In genomic region chr4:155357601-155358000, GRCm38 (mm10) we compare ENCODE assay signal across 17 mouse cellular contexts. TPM values are rescaled to one million over a fixed set of nuclear protein-coding genes. Genes with fewer than 3 reads are reported as not detected.
DNase-seq lines count a peak whose midpoint lies in the region; ATAC-seq and TF ChIP-seq lines count a peak whose summit lies in the region.
"Had no signal": no experiment of that assay in that cellular context is flagged by ENCODE, and none has a peak within 500 bp of the region (broad histone marks: within the 10 kb centered on the region; RNA-seq: fewer than 3 reads in every experiment).

No protein-coding gene starts in this region.

- H3K9me3 ChIP-seq in forebrain, postnatal 0 days (ENCODE audit: low read length), result no peaks in the 10 kb centered on the region
- H3K9me3 ChIP-seq in forebrain, embryonic 11.5 days (ENCODE audit: control insufficient read depth, low read length), result no peaks in the 10 kb centered on the region
- H3K9me3 ChIP-seq in lung, postnatal 0 days (ENCODE audit: low read length), result no peaks in the 10 kb centered on the region
- H3K9me3 ChIP-seq: midbrain, embryonic 12.5 days; neural tube, embryonic 15.5 days had no signal

- 52% methylated on average over 2 of the region's 2 CpGs for WGBS in forebrain, postnatal 0 days
- 47% methylated on average over 2 of the region's 2 CpGs for WGBS in forebrain, embryonic 11.5 days
- WGBS in lung, postnatal 0 days, result 53% methylated on average over 2 of the region's 2 CpGs

- no peak for TF ChIP-seq EP300 in lung, postnatal 0 days (IDR thresholded peaks at IDR 0.05)

- H3K36me3 ChIP-seq in forebrain, postnatal 0 days (ENCODE audit: insufficient read depth), result no peaks in the 10 kb centered on the region
- H3K36me3 ChIP-seq in forebrain, embryonic 11.5 days (ENCODE audit: control insufficient read depth, insufficient read depth, low read length), result no peaks in the 10 kb centered on the region
- H3K36me3 ChIP-seq in lung, postnatal 0 days (ENCODE audit: insufficient read depth, low read length), result no peaks in the 10 kb centered on the region
- H3K36me3 ChIP-seq: midbrain, embryonic 12.5 days; neural tube, embryonic 15.5 days had no signal

- peaks cover 40% of the 10 kb centered on the region for H3K27me3 ChIP-seq in forebrain, postnatal 0 days (ENCODE audit: insufficient read depth, low read length)
- peaks cover 29% of the 10 kb centered on the region for H3K27me3 ChIP-seq in forebrain, embryonic 11.5 days (ENCODE audit: control insufficient read depth, insufficient read depth, low read length)
- peaks cover 14% of the 10 kb centered on the region; the same call in 1 of the 2 replicates for H3K27me3 ChIP-seq in lung, postnatal 0 days (replicated peaks; ENCODE audit: insufficient read depth, low read length)

- no peak overlapping the region for H3K4me3 ChIP-seq in forebrain, postnatal 0 days (ENCODE audit: low read depth, low read length)
- no peak overlapping the region for H3K4me3 ChIP-seq in forebrain, embryonic 11.5 days (ENCODE audit: low read depth, low read length)
- H3K4me3 ChIP-seq in lung, postnatal 0 days (ENCODE audit: low read depth, low read length), result no peak overlapping the region
- H3K4me3 ChIP-seq: midbrain, embryonic 12.5 days; neural tube, embryonic 15.5 days had no signal

- no peaks in the 10 kb centered on the region for H3K4me1 ChIP-seq in forebrain, postnatal 0 days (ENCODE audit: insufficient read depth)
- peaks cover 3% of the 10 kb centered on the region; the same call in 1 of the 2 replicates for H3K4me1 ChIP-seq in forebrain, embryonic 11.5 days (replicated peaks; ENCODE audit: control insufficient read depth, insufficient read depth, low read length)
- H3K4me1 ChIP-seq in lung, postnatal 0 days (ENCODE audit: insufficient read depth, low read depth, low read length), result no peaks in the 10 kb centered on the region

- H3K27ac ChIP-seq in forebrain, postnatal 0 days (ENCODE audit: low read depth, low read length), result no peak overlapping the region
- H3K27ac ChIP-seq in forebrain, embryonic 11.5 days (ENCODE audit: low read depth, low read length), result no peak overlapping the region
- no peak overlapping the region for H3K27ac ChIP-seq in lung, postnatal 0 days (ENCODE audit: low read length)
- H3K27ac ChIP-seq: midbrain, embryonic 12.5 days; neural tube, embryonic 15.5 days had no signal

- TF ChIP-seq CTCF in forebrain, postnatal 0 days (IDR thresholded peaks at IDR 0.05; ENCODE audit: low read depth), result peak; percentile 35; the same call in 1 of the 2 replicates
- TF ChIP-seq CTCF in lung, postnatal 0 days (IDR thresholded peaks at IDR 0.05), result peak; percentile 54

- no peak overlapping the region for H3K4me2 ChIP-seq in forebrain, postnatal 0 days (ENCODE audit: low read depth)
- H3K4me2 ChIP-seq in forebrain, embryonic 11.5 days (ENCODE audit: low read depth, low read length, severe bottlenecking), result no peak overlapping the region
- H3K4me2 ChIP-seq in lung, postnatal 0 days (replicated peaks; ENCODE audit: low read depth, low read length), result no peak overlapping the region
- H3K4me2 ChIP-seq: midbrain, embryonic 12.5 days; neural tube, embryonic 15.5 days had no signal

- ATAC-seq in forebrain, postnatal 0 days, result no peak
- ATAC-seq in forebrain, embryonic 11.5 days (replicated peaks; ENCODE audit: low FRiP score), result no peak
- ATAC-seq in lung, postnatal 0 days, result no peak

- H3K9ac ChIP-seq in forebrain, postnatal 0 days, result no peak overlapping the region
- H3K9ac ChIP-seq in forebrain, embryonic 11.5 days (ENCODE audit: low read length), result no peak overlapping the region
- H3K9ac ChIP-seq in lung, postnatal 0 days (replicated peaks; ENCODE audit: low read depth), result no peak overlapping the region
- H3K9ac ChIP-seq: midbrain, embryonic 12.5 days; neural tube, embryonic 15.5 days had no signal

- DNase-seq in forebrain, postnatal 0 days, result no peak
- DNase-seq in forebrain, embryonic 11.5 days (ENCODE audit: low spot score), result no peak
- no peak for DNase-seq in lung, postnatal 0 days (ENCODE audit: low spot score)
- DNase-seq in lung, postnatal 10 days, result no peak
- DNase-seq in R1 (ENCODE audit: low read depth, low spot score), result peak; percentile 71
- peak; percentile 18 for DNase-seq in retina, embryonic 14.5 days (ENCODE audit: low spot score)
- DNase-seq in adrenal gland, adult 8-10 months, result no peak
- DNase-seq in urinary bladder, postnatal 14 days (ENCODE audit: low spot score), result no peak
- DNase-seq: cerebellum, postnatal 25 days; gastrocnemius, postnatal 36 days; heart, postnatal 10 days; kidney, adult 9 months; right cerebral cortex, postnatal 25 days; thymus, postnatal 25 days had no signal

RNA-seq across cellular contexts. Expression of gene Prkcz, which starts 3.6 kb away (rescaled TPM):
- total RNA-seq in forebrain, postnatal 0 days (2014; rRNA removed), result 92.5 and 108 TPM in 2 replicates
- polyA plus RNA-seq in forebrain, postnatal 0 days (2015; fragmentation: Nextera tagmentation; extraction: Ambion mirVana), result 98.9 and 103 TPM in 2 replicates
- 16.5 and 20.8 TPM in 2 replicates for polyA plus RNA-seq in forebrain, embryonic 11.5 days (2014; fragmentation: Nextera tagmentation; extraction: Ambion mirVana)
- 23.4 and 33.7 TPM in 2 replicates for polyA plus RNA-seq in lung, postnatal 0 days (2015; fragmentation: Nextera tagmentation; extraction: Ambion mirVana)
- 10 to 100 TPM in 2 of 4 experiments, 1 to 10 TPM in 2; 9.1 to 13.9 (median 11.7) TPM for total RNA-seq in adrenal gland, adult 8-10 months (2022)

RNA-seq across cellular contexts. Expression of gene Gabrd, which starts 40.3 kb away (rescaled TPM):
- 6.1 and 7.1 TPM in 2 replicates for total RNA-seq in forebrain, postnatal 0 days (2014; rRNA removed)
- polyA plus RNA-seq in forebrain, postnatal 0 days (2015; fragmentation: Nextera tagmentation; extraction: Ambion mirVana), result 3.8 and 5.1 TPM in 2 replicates
- polyA plus RNA-seq in forebrain, embryonic 11.5 days (2014; fragmentation: Nextera tagmentation; extraction: Ambion mirVana), result not detected in 2 replicates
- 0.24 and 0.68 TPM in 2 replicates for polyA plus RNA-seq in lung, postnatal 0 days (2015; fragmentation: Nextera tagmentation; extraction: Ambion mirVana)
- under 1 TPM in 3 of 4 experiments, not detected in 1; 0.17 to 0.40 (median 0.24) TPM for total RNA-seq in adrenal gland, adult 8-10 months (2022)
- total RNA-seq: heart, postnatal 10 days had no signal
- polyA plus RNA-seq: liver, embryonic 16.5 days; midbrain, embryonic 12.5 days had no signal

RNA-seq across cellular contexts. Expression of gene Cfap74, which starts 51.4 kb away (rescaled TPM):
- 7.2 and 10.8 TPM in 2 replicates for total RNA-seq in forebrain, postnatal 0 days (2014; rRNA removed)
- polyA plus RNA-seq in forebrain, postnatal 0 days (2015; fragmentation: Nextera tagmentation; extraction: Ambion mirVana), result 5.1 and 6.6 TPM in 2 replicates
- polyA plus RNA-seq in forebrain, embryonic 11.5 days (2014; fragmentation: Nextera tagmentation; extraction: Ambion mirVana), result 8.7 and 9.1 TPM in 2 replicates
- polyA plus RNA-seq in lung, postnatal 0 days (2015; fragmentation: Nextera tagmentation; extraction: Ambion mirVana), result 1.4 and 1.5 TPM in 2 replicates
- 1 to 10 TPM; 1.0 to 3.4 (median 1.4) TPM for total RNA-seq in adrenal gland, adult 8-10 months (2022)

Comparison
In these comparisons a context has a peak if more than half of its experiments do, and no peak if none do; other contexts are left out.
1. DNase-seq: peak in R1 (single experiment) and retina, embryonic 14.5 days (single experiment); none in forebrain, postnatal 0 days (single experiment), forebrain, embryonic 11.5 days (single experiment), lung, postnatal 0 days (single experiment), lung, postnatal 10 days (single experiment), adrenal gland, adult 8-10 months (single experiment) and urinary bladder, postnatal 14 days (single experiment).